Mouse (Mus musculus): ENCODE measurements around the gene Ctnnbip1.

The Ctnnbip1 gene

GRCm38 (mm10) chr4:149521258-149521657 lies 3.2 kb downstream of the Ctnnbip1 start:
- no peak for DNase-seq (ENCODE audit: low read depth, low spot score)

- DNase-seq (ENCODE audit: low read depth, low spot score) = no peak
Measured at GRCm38 (mm10) chr4:149523961-149524360, 5.9 kb downstream of the Ctnnbip1 start.

- no peak for DNase-seq (ENCODE audit: low read depth, low spot score)
Measured at GRCm38 (mm10) chr4:149525170-149525569, 7.1 kb downstream of the Ctnnbip1 start.

- no peak for DNase-seq (ENCODE audit: low read depth, low spot score)
Measured at GRCm38 (mm10) chr4:149525811-149526210, 7.8 kb downstream of the Ctnnbip1 start.

- peak; percentile 40 for DNase-seq (ENCODE audit: low read depth, low spot score)
Measured at GRCm38 (mm10) chr4:149526330-149526729, 8.3 kb downstream of the Ctnnbip1 start.

GRCm38 (mm10) chr4:149527621-149528354 lies 9.8 kb downstream of the Ctnnbip1 start:
- no peak for DNase-seq (ENCODE audit: low read depth, low spot score)

GRCm38 (mm10) chr4:149529691-149530090 lies 11.7 kb downstream of the Ctnnbip1 start:
- DNase-seq (ENCODE audit: low read depth, low spot score) = no peak

- no peak for DNase-seq (ENCODE audit: low read depth, low spot score)
Measured at GRCm38 (mm10) chr4:149539441-149539840, 21.4 kb downstream of the Ctnnbip1 start.

GRCm38 (mm10) chr4:149541935-149542334 lies 23.9 kb downstream of the Ctnnbip1 start:
- DNase-seq (ENCODE audit: low read depth, low spot score) = no peak

- DNase-seq (ENCODE audit: low read depth, low spot score) = no peak
Measured at GRCm38 (mm10) chr4:149542431-149542830, 24.4 kb downstream of the Ctnnbip1 start.

GRCm38 (mm10) chr4:149542927-149543553 lies 25.0 kb downstream of the Ctnnbip1 start:
- DNase-seq (ENCODE audit: low read depth, low spot score) = peak; percentile 88

- DNase-seq (ENCODE audit: low read depth, low spot score) = no peak
Measured at GRCm38 (mm10) chr4:149544892-149545291, 26.9 kb downstream of the Ctnnbip1 start.

GRCm38 (mm10) chr4:149546797-149547444 lies 28.9 kb downstream of the Ctnnbip1 start:
- DNase-seq (ENCODE audit: low read depth, low spot score) = no peak

- DNase-seq (ENCODE audit: low read depth, low spot score) = no peak
Measured at GRCm38 (mm10) chr4:149547523-149547922, 29.5 kb downstream of the Ctnnbip1 start.

GRCm38 (mm10) chr4:149549221-149549925 lies 31.3 kb downstream of the Ctnnbip1 start:
- peak; percentile 88 for DNase-seq (ENCODE audit: low read depth, low spot score)

- DNase-seq (ENCODE audit: low read depth, low spot score) = no peak
Measured at GRCm38 (mm10) chr4:149550866-149551265, 32.8 kb downstream of the Ctnnbip1 start.

- no peak for DNase-seq (ENCODE audit: low read depth, low spot score)
Measured at GRCm38 (mm10) chr4:149551696-149552095, 33.7 kb downstream of the Ctnnbip1 start.

- DNase-seq (ENCODE audit: low read depth, low spot score) = no peak
Measured at GRCm38 (mm10) chr4:149553834-149554233, 35.8 kb downstream of the Ctnnbip1 start.

GRCm38 (mm10) chr4:149556111-149556510 lies 38.1 kb downstream of the Ctnnbip1 start:
- no peak for DNase-seq (ENCODE audit: low read depth, low spot score)

GRCm38 (mm10) chr4:149557905-149558304 lies 39.9 kb downstream of the Ctnnbip1 start:
- DNase-seq (ENCODE audit: low read depth, low spot score) = no peak

GRCm38 (mm10) chr4:149558389-149558788 lies 40.4 kb downstream of the Ctnnbip1 start:
- DNase-seq (ENCODE audit: low read depth, low spot score) = no peak

- no peak for DNase-seq (ENCODE audit: low read depth, low spot score)
Measured at GRCm38 (mm10) chr4:149561392-149561791, 43.4 kb downstream of the Ctnnbip1 start.
